8 mouse cellular contexts compared by ENCODE assay signal in the genomic region with DNA sequence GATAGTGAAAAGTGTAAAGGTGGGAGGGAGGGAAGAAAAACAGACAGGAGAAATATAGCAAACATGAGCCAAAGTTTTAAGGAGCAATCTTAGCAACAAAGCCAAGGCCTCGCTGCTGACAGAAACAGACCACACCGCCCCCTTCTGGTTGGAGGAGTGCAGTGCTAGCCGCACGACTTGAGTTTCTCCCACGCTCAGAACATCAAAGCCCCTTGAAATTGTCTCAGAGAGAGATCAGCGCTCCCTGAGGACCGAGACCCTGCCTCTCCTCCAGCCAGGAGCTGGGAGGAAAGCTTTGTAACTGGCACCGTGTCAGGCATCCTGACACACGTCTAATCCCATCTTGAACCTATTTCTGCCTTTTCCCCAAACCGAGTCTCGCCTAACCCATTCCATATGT.
DNase-seq lines count a peak whose midpoint lies in the region; ATAC-seq lines count a peak whose summit lies in the region.

No protein-coding gene starts in this region.

- peaks cover 15% of the 10 kb centered on the region for H3K4me1 ChIP-seq in forebrain, embryonic 14.5 days (ENCODE audit: control insufficient read depth, insufficient read depth, low read length)
- H3K4me1 ChIP-seq in limb, embryonic 15.5 days, result peaks cover 38% of the 10 kb centered on the region

- no peaks in the 10 kb centered on the region for H3K9me3 ChIP-seq in forebrain, embryonic 14.5 days (replicated peaks; ENCODE audit: control insufficient read depth, low read length)
- H3K9me3 ChIP-seq in limb, embryonic 15.5 days, result no peaks in the 10 kb centered on the region

- no peaks in the 10 kb centered on the region for H3K27me3 ChIP-seq in forebrain, embryonic 14.5 days (replicated peaks; ENCODE audit: control insufficient read depth, insufficient read depth, low read length)
- peaks cover 21% of the 10 kb centered on the region; the same call in 1 of the 2 replicates for H3K27me3 ChIP-seq in limb, embryonic 15.5 days

- 13% methylated on average over 11 of the region's 11 CpGs for WGBS in forebrain, embryonic 14.5 days
- 6% methylated on average over 11 of the region's 11 CpGs for WGBS in limb, embryonic 15.5 days

- no peak overlapping the region for H3K4me3 ChIP-seq in forebrain, embryonic 14.5 days (ENCODE audit: low read depth, low read length)
- H3K4me3 ChIP-seq in limb, embryonic 15.5 days, result no peak overlapping the region

- no peak overlapping the region for H3K27ac ChIP-seq in forebrain, embryonic 14.5 days (ENCODE audit: low read depth, low read length)
- H3K27ac ChIP-seq in limb, embryonic 15.5 days, result peak overlapping the region; percentile 30; the same call in 1 of the 2 replicates

- peak; percentile 59 to 77 for DNase-seq in spleen, adult 18-20 months
- no peak for DNase-seq in spleen, adult 12 weeks (ENCODE audit: low spot score)
- peak; percentile 83 for DNase-seq in brain, adult 2 months (ENCODE audit: low read depth, low spot score)
- peak; percentile 91 for DNase-seq in forebrain, embryonic 14.5 days (ENCODE audit: low spot score)
- peak; percentile 19 to 70 for DNase-seq in kidney, adult 8-10 months
- peak; percentile 69 to 70 for DNase-seq in right cerebral cortex, adult 2 months (ENCODE audit: low spot score in 2 of 2)
- peak; percentile 49 for DNase-seq in yolk sac, embryonic 10.5 days (ENCODE audit: low spot score)

- peak; percentile 48; the same call in 1 of the 2 replicates for ATAC-seq in forebrain, embryonic 14.5 days
- ATAC-seq in limb, embryonic 15.5 days (ENCODE audit: insufficient number of reproducible peaks, low FRiP score, low TSS enrichment, low read depth), result no peak; the same call in 1 of the 2 replicates

- H3K9ac ChIP-seq in forebrain, embryonic 14.5 days (ENCODE audit: low read length), result no peak overlapping the region
- no peak overlapping the region for H3K9ac ChIP-seq in limb, embryonic 15.5 days

- H3K4me2 ChIP-seq in forebrain, embryonic 14.5 days (ENCODE audit: low read length), result no peak overlapping the region
- peak overlapping the region; percentile 8; the same call in 1 of the 2 replicates for H3K4me2 ChIP-seq in limb, embryonic 15.5 days

- no peaks in the 10 kb centered on the region for H3K36me3 ChIP-seq in forebrain, embryonic 14.5 days (ENCODE audit: control insufficient read depth, insufficient read depth, low read length)
- H3K36me3 ChIP-seq in limb, embryonic 15.5 days, result no peaks in the 10 kb centered on the region
